Mouse (Mus musculus) CH12.LX (cell line): ENCODE results near the gene Slc25a45. TPM values are rescaled to one million over a fixed set of nuclear protein-coding genes. Genes with fewer than 3 reads are reported as not detected.

Experiments used
- DNase-seq: peaks from one replicate; pipeline ENCODE4 v3.0.0-alpha.2; 2013; ENCODE audit errors: extremely low read depth
- H3K27ac ChIP-seq: 2 replicates; pipeline ENCODE4 v1.5.1; 2012; ENCODE audit warnings: low read depth, mild to moderate bottlenecking, control low read depth, moderate library complexity; ENCODE audit not compliant: insufficient read depth
- H3K27me3 ChIP-seq: replicated peaks from 2 replicates; pipeline ENCODE3; 2012; ENCODE audit warnings: inconsistent platforms
- H3K36me3 ChIP-seq, 2 experiments: replicated peaks in 1 of 2; 2 replicates each; pipeline versions ENCODE3 to v1.6.1; 2012; ENCODE audit warnings: inconsistent platforms in 1 of 2, low read length in 1 of 2, mild to moderate bottlenecking in 1 of 2, mixed read lengths in 1 of 2, moderate library complexity in 1 of 2; ENCODE audit not compliant: control insufficient read depth in 1 of 2, insufficient read depth in 1 of 2
- H3K4me1 ChIP-seq, 2 experiments: 2 replicates each; pipeline ENCODE4 v1.6.1; 2012; ENCODE audit warnings: inconsistent platforms in 1 of 2, moderate library complexity in 1 of 2; ENCODE audit not compliant: insufficient read depth in 2 of 2, control insufficient read depth in 1 of 2
- H3K4me2 ChIP-seq: 2 replicates; pipeline ENCODE4 v1.6.1; 2012; ENCODE audit warnings: low read depth, mild to moderate bottlenecking, control low read depth; ENCODE audit not compliant: poor library complexity, insufficient read depth, severe bottlenecking
- H3K4me3 ChIP-seq, 3 experiments: fragments of 150-350 bp in 1 of 3; sonication (generic) in 1 of 3; replicated peaks in 1 of 3; 2 replicates each; pipeline versions ENCODE3 to v1.5.1; 2011 to 2012; ENCODE audit warnings: low read depth in 2 of 3, low read length in 2 of 3, mild to moderate bottlenecking in 2 of 3, moderate library complexity in 2 of 3, control low read depth in 1 of 3, improper control_type of control experiment in 1 of 3, inconsistent platforms in 1 of 3, mixed read lengths in 1 of 3; ENCODE audit not compliant: poor library complexity in 1 of 3
- H3K79me2 ChIP-seq: replicated peaks from 2 replicates; pipeline ENCODE4 v1.6.1; 2012; ENCODE audit warnings: mild to moderate bottlenecking, moderate library complexity; ENCODE audit not compliant: control insufficient read depth, poor library complexity, insufficient read depth, severe bottlenecking; ENCODE audit errors: extremely low read depth
- H3K9ac ChIP-seq: 2 replicates; pipeline ENCODE4 v1.6.1; 2012; ENCODE audit warnings: low read depth, mild to moderate bottlenecking, control low read depth, moderate library complexity; ENCODE audit not compliant: insufficient read depth
- H3K9me3 ChIP-seq: replicated peaks from 2 replicates; pipeline ENCODE3; 2012; ENCODE audit warnings: low read length, inconsistent platforms, mixed read lengths
- CHD1 ChIP-seq: IDR thresholded peaks from 2 replicates; pipeline ENCODE4 v1.6.1; 2012; ENCODE audit warnings: low read depth, low read length, improper control_type of control experiment, inconsistent platforms
- CTCF ChIP-seq, 2 experiments: IDR thresholded peaks in 1 of 2; conservative IDR thresholded peaks in 1 of 2; 2 replicates each; pipeline ENCODE4 v1.5.1; 2011 to 2012; ENCODE audit warnings: low read depth in 2 of 2, low read length in 2 of 2, improper control_type of control experiment in 1 of 2, inconsistent platforms in 1 of 2, mild to moderate bottlenecking in 1 of 2, moderate library complexity in 1 of 2
- ELF1 ChIP-seq: IDR thresholded peaks from 2 replicates; pipeline ENCODE4 v1.6.1; 2014; ENCODE audit warnings: low read depth, mild to moderate bottlenecking, inconsistent platforms, low read length, improper control_type of control experiment
- JUND ChIP-seq: conservative IDR thresholded peaks from 2 replicates; pipeline ENCODE4 v1.6.1; 2011; ENCODE audit warnings: low read depth, low read length, improper control_type of control experiment
- KAT2A ChIP-seq: IDR thresholded peaks from 2 replicates; pipeline ENCODE4 v1.6.1; 2012; ENCODE audit warnings: low read length, improper control_type of control experiment, inconsistent platforms; ENCODE audit not compliant: insufficient replicate concordance
- MAFK ChIP-seq: IDR thresholded peaks from 2 replicates; pipeline ENCODE4 v1.6.1; 2011; ENCODE audit warnings: low read length, improper control_type of control experiment; ENCODE audit not compliant: insufficient replicate concordance
- MAZ ChIP-seq: IDR thresholded peaks from 2 replicates; pipeline ENCODE4 v1.6.1; 2012; ENCODE audit warnings: low read depth, mild to moderate bottlenecking, inconsistent platforms, low read length, improper control_type of control experiment, moderate library complexity
- MEF2A ChIP-seq: IDR thresholded peaks from 2 replicates; pipeline ENCODE4 v1.6.1; 2014; ENCODE audit warnings: low read depth, mild to moderate bottlenecking, inconsistent platforms, low read length, improper control_type of control experiment, borderline replicate concordance
- MYC ChIP-seq: IDR thresholded peaks from 2 replicates; pipeline ENCODE4 v1.6.1; 2011; ENCODE audit warnings: low read depth, mild to moderate bottlenecking, improper control_type of control experiment, low read length
- NRF1 ChIP-seq: IDR thresholded peaks from 2 replicates; pipeline ENCODE4 v1.6.1; 2014; ENCODE audit warnings: low read depth, mild to moderate bottlenecking, inconsistent platforms, low read length, improper control_type of control experiment, moderate library complexity
- PAX5 ChIP-seq: IDR thresholded peaks from 2 replicates; pipeline ENCODE4 v1.6.1; 2012; ENCODE audit warnings: low read length, inconsistent platforms, mixed read lengths
- POLR2A ChIP-seq: IDR thresholded peaks from 2 replicates; pipeline ENCODE4 v1.6.1; 2011; ENCODE audit warnings: low read depth, mild to moderate bottlenecking, improper control_type of control experiment, low read length
- RCOR1 ChIP-seq: conservative IDR thresholded peaks from 2 replicates; pipeline ENCODE4 v1.6.1; 2012; ENCODE audit warnings: low read depth, mild to moderate bottlenecking, inconsistent platforms, low read length, improper control_type of control experiment
- SMC3 ChIP-seq: IDR thresholded peaks from 2 replicates; pipeline ENCODE4 v1.6.1; 2011; ENCODE audit warnings: low read depth, low read length, improper control_type of control experiment
- TCF12 ChIP-seq: IDR thresholded peaks from 2 replicates; pipeline ENCODE4 v1.6.1; 2014; ENCODE audit warnings: low read depth, mild to moderate bottlenecking, inconsistent platforms, low read length, improper control_type of control experiment
- UBTF ChIP-seq: IDR thresholded peaks from 2 replicates; pipeline ENCODE4 v1.6.1; 2012; ENCODE audit warnings: low read depth, mild to moderate bottlenecking, inconsistent platforms, low read length, improper control_type of control experiment, moderate library complexity
- USF1 ChIP-seq: IDR thresholded peaks from 2 replicates; pipeline ENCODE4 v1.6.1; 2014; ENCODE audit warnings: low read depth, mild to moderate bottlenecking, inconsistent platforms, low read length, improper control_type of control experiment
- ZC3H11A ChIP-seq: IDR thresholded peaks from 2 replicates; pipeline ENCODE4 v1.6.1; 2012; ENCODE audit warnings: low read depth, mild to moderate bottlenecking, inconsistent platforms, low read length, improper control_type of control experiment
- ZKSCAN1 ChIP-seq: IDR thresholded peaks from 2 replicates; pipeline ENCODE4 v1.6.1; 2012; ENCODE audit warnings: low read depth, inconsistent platforms, low read length, improper control_type of control experiment, borderline replicate concordance
- dilution Hi-C: fragments of 300-500 bp; cut with MboI; formaldehyde crosslinking; loops from 2 replicates; pipeline ENCODE4 v1.14.3; 2020; ENCODE audit warnings: low sequenced_read_pairs; ENCODE audit not compliant: extremely low pct_unique_long_range_greater_than_20kb, extremely low pct_ligation_motif_present
- in situ Hi-C: fragments of 300-500 bp; cut with MboI; formaldehyde crosslinking; loops from 3 replicates; pipeline ENCODE4 v1.14.3; 2019; ENCODE audit warnings: low sequenced_read_pairs, low pct_ligation_motif_present, low pct_unique_long_range_greater_than_20kb, mixed read lengths
- polyA plus RNA-seq: library from polyadenylated mRNA; unstranded; fragments of >175 nt; gene quantifications from 2 replicates; pipeline ENCODE4 v1.2.1, GENCODE M21; 2012; ENCODE audit warnings: low read depth; ENCODE audit not compliant: insufficient read length
- total RNA-seq, 2 experiments: library from RNA; depleted of rRNA; stranded (reverse); fragments of 300-350 nt in 1 of 2; fragments of >200 nt in 1 of 2; gene quantifications; 2 replicates each; pipeline ENCODE4 v1.2.3; 2012 to 2014

Slc25a45 gene
- total and polyA plus RNA-seq, 3 experiments = 22.7 to 33.0 (median 23.1) TPM

GRCm38 (mm10) chr19:5894002-5894678 lies 16.5 kb downstream of the Slc25a45 start, which contains the start of gene Tigd3 (continued):
- TF ChIP-seq ELF1 (peak; percentile 51), MAZ (no peak), PAX5 (no peak), NRF1 (peak; percentile 56), CHD1 (no peak), ZC3H11A (no peak), POLR2A (peak; percentile 77), CTCF (conservative IDR thresholded peaks at IDR 0.05 in 1 of 2, IDR thresholded peaks at IDR 0.05 in 1 of 2; ENCODE audit: low read depth in 2 of 2, low read length in 2 of 2) (no peak), UBTF (no peak), JUND (no peak)

GRCm38 (mm10) chr19:5907275-5907674 lies 29.7 kb downstream of the Slc25a45 start:
- Histone ChIP-seq H3K4me3 (no peak overlapping the region), H3K4me2 (no peak overlapping the region), H3K27ac (no peak overlapping the region), H3K27me3 (no peaks in the 10 kb centered on the region), H3K9me3 (no peaks in the 10 kb centered on the region), H3K36me3 (peaks cover 45 to 72% of the 10 kb centered on the region in 2 experiments), H3K4me1 (peaks cover 8 to 22% of the 10 kb centered on the region in 2 experiments; a peak in 3 of 4 replicates), H3K79me2 (peaks cover 54% of the 10 kb centered on the region), H3K9ac (no peak overlapping the region)
- in situ Hi-C loops = no loop called here
- no peak for DNase-seq
- TF ChIP-seq RCOR1 (no peak), ZKSCAN1 (no peak), MYC (no peak), MAZ (no peak)
- TF ChIP-seq, all 38 proteins: peak for 0
- dilution Hi-C loops = no loop called here

- Histone ChIP-seq H3K9ac (no peak overlapping the region), H3K36me3 (peaks cover 21 to 49% of the 10 kb centered on the region in 2 experiments), H3K9me3 (no peaks in the 10 kb centered on the region), H3K4me1 (peaks cover 10 to 37% of the 10 kb centered on the region in 2 experiments), H3K4me2 (no peak overlapping the region), H3K27me3 (no peaks in the 10 kb centered on the region), H3K79me2 (peaks cover 61% of the 10 kb centered on the region), H3K4me3 (no peak overlapping the region), H3K27ac (no peak overlapping the region)
- dilution Hi-C loops (no loop called here), in situ Hi-C loops (no loop called here)
- DNase-seq = no peak
- no peak for TF ChIP-seq USF1
- no peak for TF ChIP-seq KAT2A
- no peak for TF ChIP-seq POLR2A
- no peak for TF ChIP-seq MAZ
- no peak for TF ChIP-seq SMC3
- TF ChIP-seq MAFK = no peak
- no peak for TF ChIP-seq MEF2A
- no peak for TF ChIP-seq CTCF (conservative IDR thresholded peaks at IDR 0.05 in 1 of 2, IDR thresholded peaks at IDR 0.05 in 1 of 2; ENCODE audit: low read depth in 2 of 2, low read length in 2 of 2)
- no peak for TF ChIP-seq TCF12
- no peak for TF ChIP-seq ZC3H11A
Observed at GRCm38 (mm10) chr19:5910221-5910620, 32.6 kb downstream of the Slc25a45 start.
